Mouse (Mus musculus): ENCODE data around the gene Nckap5l. TPM values are rescaled to one million over a fixed set of nuclear protein-coding genes. Genes with fewer than 3 reads are reported as not detected.
A peak's percentile ranks its signal among the peaks of the same experiment; 100 is the strongest.

Nckap5l gene
- polyA plus RNA-seq (2015; fragmentation: Nextera tagmentation; extraction: Ambion mirVana), result 9.3 and 10.9 TPM in 2 replicates

GRCm38 (mm10) chr15:99457606-99458401 is at the start of gene Nckap5l:
TSS of gene Nckap5l (minus strand) at chr15:99457748.
- peak; percentile 96 for ATAC-seq (ENCODE audit: low FRiP score, low TSS enrichment)
- H3K9ac ChIP-seq (replicated peaks; ENCODE audit: low read length), result peak within 1 kb of the TSS; percentile 78

GRCm38 (mm10) chr15:99505324-99506095 is 48.0 kb upstream of the Nckap5l start:
- ATAC-seq (ENCODE audit: low FRiP score, low TSS enrichment), result peak; percentile 31; the same call in 1 of the 2 replicates
- Histone ChIP-seq H3K9ac (replicated peaks; ENCODE audit: low read length) (no peak overlapping the region), H3K27ac (ENCODE audit: low read length) (no peak overlapping the region), H3K4me2 (replicated peaks; ENCODE audit: low read depth, low read length) (no peak overlapping the region), H3K36me3 (ENCODE audit: insufficient read depth, low read length) (no peaks in the 10 kb centered on the region), H3K27me3 (ENCODE audit: insufficient read depth, low read length) (no peaks in the 10 kb centered on the region), H3K4me3 (ENCODE audit: low read length) (no peak overlapping the region), H3K4me1 (ENCODE audit: insufficient read depth, low read length) (peaks cover 56% of the 10 kb centered on the region), H3K9me3 (ENCODE audit: low read length) (no peaks in the 10 kb centered on the region)
- 52% methylated on average over 15 of the region's 15 CpGs for WGBS

More at GRCm38 (mm10) chr15:99457606-99458401, at the start of gene Nckap5l:
- Histone ChIP-seq H3K4me3 (ENCODE audit: low read length) (peak within 1 kb of the TSS; percentile 78), H3K4me2 (replicated peaks; ENCODE audit: low read depth, low read length) (peak within 1 kb of the TSS; percentile 68), H3K36me3 (ENCODE audit: insufficient read depth, low read length) (no peaks in the 10 kb centered on the region), H3K9me3 (ENCODE audit: low read length) (no peaks in the 10 kb centered on the region), H3K27ac (ENCODE audit: low read length) (peak within 1 kb of the TSS; percentile 88), H3K27me3 (ENCODE audit: insufficient read depth, low read length) (no peaks in the 10 kb centered on the region), H3K4me1 (ENCODE audit: insufficient read depth, low read length) (peaks cover 20% of the 10 kb centered on the region)
- under 1% methylated on average over 45 of the region's 45 CpGs for WGBS

GRCm38 (mm10) chr15:99503256-99503655 is 45.7 kb upstream of the Nckap5l start:
- H3K9ac ChIP-seq (replicated peaks; ENCODE audit: low read length), result no peak overlapping the region
- H3K9me3 ChIP-seq (ENCODE audit: low read length), result no peaks in the 10 kb centered on the region
- peaks cover 78% of the 10 kb centered on the region for H3K4me1 ChIP-seq (ENCODE audit: insufficient read depth, low read length)
- ATAC-seq (ENCODE audit: low FRiP score, low TSS enrichment), result no peak
- H3K4me2 ChIP-seq (replicated peaks; ENCODE audit: low read depth, low read length), result no peak overlapping the region
- H3K27ac ChIP-seq (ENCODE audit: low read length), result peak overlapping the region; percentile 83
- H3K27me3 ChIP-seq (ENCODE audit: insufficient read depth, low read length), result no peaks in the 10 kb centered on the region
- 53% methylated on average over 5 of the region's 5 CpGs for WGBS
- H3K36me3 ChIP-seq (ENCODE audit: insufficient read depth, low read length), result no peaks in the 10 kb centered on the region
- H3K4me3 ChIP-seq (ENCODE audit: low read length), result no peak overlapping the region

- ATAC-seq (ENCODE audit: low FRiP score, low TSS enrichment), result peak; percentile 53
- Histone ChIP-seq H3K4me1 (ENCODE audit: insufficient read depth, low read length) (peaks cover 86% of the 10 kb centered on the region), H3K36me3 (ENCODE audit: insufficient read depth, low read length) (no peaks in the 10 kb centered on the region), H3K27ac (ENCODE audit: low read length) (peak overlapping the region; percentile 83), H3K9me3 (ENCODE audit: low read length) (no peaks in the 10 kb centered on the region), H3K4me3 (ENCODE audit: low read length) (no peak overlapping the region), H3K27me3 (ENCODE audit: insufficient read depth, low read length) (no peaks in the 10 kb centered on the region), H3K9ac (replicated peaks; ENCODE audit: low read length) (peak overlapping the region; percentile 3; the same call in 1 of the 2 replicates), H3K4me2 (replicated peaks; ENCODE audit: low read depth, low read length) (0 out of 2 replicates have a peak overlapping the region, but pooled peaks have one; percentile 3)
- 20% methylated on average over 12 of the region's 12 CpGs for WGBS
Observed at GRCm38 (mm10) chr15:99502311-99502831, 44.8 kb upstream of the Nckap5l start.

- H3K36me3 ChIP-seq (ENCODE audit: insufficient read depth, low read length), result no peaks in the 10 kb centered on the region
- H3K27ac ChIP-seq (ENCODE audit: low read length), result peak overlapping the region; percentile 83
- WGBS, result 47% methylated on average over 20 of the region's 20 CpGs
- H3K4me2 ChIP-seq (replicated peaks; ENCODE audit: low read depth, low read length), result no peak overlapping the region
- no peak overlapping the region for H3K4me3 ChIP-seq (ENCODE audit: low read length)
- no peaks in the 10 kb centered on the region for H3K9me3 ChIP-seq (ENCODE audit: low read length)
- ATAC-seq (ENCODE audit: low FRiP score, low TSS enrichment), result peak; percentile 8; the same call in 1 of the 2 replicates
- H3K27me3 ChIP-seq (ENCODE audit: insufficient read depth, low read length), result no peaks in the 10 kb centered on the region
- peaks cover 88% of the 10 kb centered on the region for H3K4me1 ChIP-seq (ENCODE audit: insufficient read depth, low read length)
- no peak overlapping the region for H3K9ac ChIP-seq (replicated peaks; ENCODE audit: low read length)
Observed at GRCm38 (mm10) chr15:99501292-99502260, 44.0 kb upstream of the Nckap5l start.

DNA sequence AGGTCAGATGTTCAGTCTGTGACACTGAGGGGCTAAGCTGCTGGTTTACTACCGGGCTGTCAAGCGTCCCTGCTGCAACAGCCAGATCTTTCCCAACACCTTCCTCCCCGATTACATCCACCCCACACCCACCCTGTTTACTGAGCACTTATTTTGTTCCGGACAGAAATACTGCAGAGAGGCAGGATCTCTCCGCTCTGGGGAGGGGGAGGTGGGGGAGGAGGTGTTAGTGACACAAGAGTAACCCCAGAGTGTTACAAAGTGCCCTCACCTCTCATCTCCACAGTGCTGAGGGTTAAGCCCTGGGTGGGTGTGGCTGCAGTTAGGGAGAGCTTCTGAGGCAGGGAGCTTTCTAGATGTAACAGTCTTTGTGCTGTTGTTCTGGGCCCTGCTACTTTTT is 42.8 kb upstream of the Nckap5l start:
- ATAC-seq (ENCODE audit: low FRiP score, low TSS enrichment), result no peak
- Histone ChIP-seq H3K9ac (replicated peaks; ENCODE audit: low read length) (no peak overlapping the region), H3K27ac (ENCODE audit: low read length) (no peak overlapping the region), H3K36me3 (ENCODE audit: insufficient read depth, low read length) (no peaks in the 10 kb centered on the region), H3K4me2 (replicated peaks; ENCODE audit: low read depth, low read length) (no peak overlapping the region), H3K9me3 (ENCODE audit: low read length) (no peaks in the 10 kb centered on the region), H3K4me3 (ENCODE audit: low read length) (no peak overlapping the region), H3K4me1 (ENCODE audit: insufficient read depth, low read length) (peaks cover 78% of the 10 kb centered on the region), H3K27me3 (ENCODE audit: insufficient read depth, low read length) (peaks cover 4% of the 10 kb centered on the region; the same call in 1 of the 2 replicates)
- 25% methylated on average over 5 of the region's 5 CpGs for WGBS

- H3K27ac ChIP-seq (ENCODE audit: low read length), result peak overlapping the region; percentile 12; the same call in 1 of the 2 replicates
- no peak overlapping the region for H3K4me3 ChIP-seq (ENCODE audit: low read length)
- H3K27me3 ChIP-seq (ENCODE audit: insufficient read depth, low read length), result peaks cover 4% of the 10 kb centered on the region; the same call in 1 of the 2 replicates
- ATAC-seq (ENCODE audit: low FRiP score, low TSS enrichment), result no peak
- no peaks in the 10 kb centered on the region for H3K36me3 ChIP-seq (ENCODE audit: insufficient read depth, low read length)
- no peak overlapping the region for H3K4me2 ChIP-seq (replicated peaks; ENCODE audit: low read depth, low read length)
- 38% methylated on average over 6 of the region's 6 CpGs for WGBS
- H3K9me3 ChIP-seq (ENCODE audit: low read length), result no peaks in the 10 kb centered on the region
- H3K9ac ChIP-seq (replicated peaks; ENCODE audit: low read length), result no peak overlapping the region
- peaks cover 72% of the 10 kb centered on the region for H3K4me1 ChIP-seq (ENCODE audit: insufficient read depth, low read length)
Observed at GRCm38 (mm10) chr15:99499726-99500125, 42.2 kb upstream of the Nckap5l start.

DNA sequence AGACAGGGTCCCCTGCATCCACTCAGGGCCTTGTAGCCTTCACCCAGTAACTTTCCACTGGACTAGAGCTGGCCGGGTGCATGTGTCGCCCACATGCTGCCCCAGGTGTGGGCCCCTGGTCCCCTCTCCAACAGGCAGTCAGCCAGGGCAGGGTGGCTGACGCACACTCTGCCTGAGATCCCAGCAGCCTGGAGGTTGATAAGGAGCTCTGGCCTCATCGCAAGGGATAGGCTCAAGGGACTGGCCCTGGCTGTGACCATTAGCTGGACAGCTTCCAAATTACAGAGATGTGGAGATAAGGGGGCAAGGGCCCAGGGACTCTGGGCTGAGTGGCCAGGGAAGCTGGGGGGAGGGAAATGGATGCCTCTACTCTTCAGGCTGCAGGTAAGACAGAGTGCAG is 41.2 kb upstream of the Nckap5l start:
- Histone ChIP-seq H3K9ac (replicated peaks; ENCODE audit: low read length) (0 out of 2 replicates have a peak overlapping the region, but pooled peaks have one; percentile 12), H3K4me3 (ENCODE audit: low read length) (no peak overlapping the region), H3K27ac (ENCODE audit: low read length) (peak overlapping the region; percentile 81), H3K9me3 (ENCODE audit: low read length) (no peaks in the 10 kb centered on the region), H3K4me2 (replicated peaks; ENCODE audit: low read depth, low read length) (no peak overlapping the region), H3K36me3 (ENCODE audit: insufficient read depth, low read length) (no peaks in the 10 kb centered on the region), H3K4me1 (ENCODE audit: insufficient read depth, low read length) (peaks cover 64% of the 10 kb centered on the region), H3K27me3 (ENCODE audit: insufficient read depth, low read length) (peaks cover 4% of the 10 kb centered on the region; the same call in 1 of the 2 replicates)
- 61% methylated on average over 4 of the region's 4 CpGs for WGBS
- ATAC-seq (ENCODE audit: low FRiP score, low TSS enrichment), result peak; percentile 75

All from kidney, embryonic 16.5 days (tissue).